Mouse (Mus musculus) small intestine, adult 2 months (tissue): ENCODE data around the gene Gabbr1. TPM values are rescaled to one million over a fixed set of nuclear protein-coding genes. Genes with fewer than 3 reads are reported as not detected.

ENCODE experiments used
- H3K27ac ChIP-seq: fragments of 200-500 bp; 2 replicates; pipeline ENCODE4 v1.5.1; 2012; ENCODE audit warnings: low read depth, low read length, control low read depth, inconsistent platforms; ENCODE audit not compliant: insufficient read depth
- H3K27me3 ChIP-seq: fragments of 200-500 bp; 2 replicates; pipeline ENCODE4 v1.6.1; 2012; ENCODE audit warnings: mild to moderate bottlenecking, moderate library complexity, low read length, inconsistent platforms; ENCODE audit not compliant: control insufficient read depth, insufficient read depth
- H3K36me3 ChIP-seq: fragments of 200-500 bp; 2 replicates; pipeline ENCODE4 v1.6.1; 2012; ENCODE audit warnings: mild to moderate bottlenecking, low read length, control low read depth, inconsistent platforms; ENCODE audit not compliant: control insufficient read depth, insufficient read depth
- H3K4me1 ChIP-seq: fragments of 200-500 bp; 2 replicates; pipeline ENCODE4 v1.6.1; 2012; ENCODE audit warnings: low read length, inconsistent platforms, mixed read lengths; ENCODE audit not compliant: control insufficient read depth, insufficient read depth, insufficient read length
- H3K4me3 ChIP-seq: fragments of 200-500 bp; 2 replicates; pipeline ENCODE4 v1.5.1; 2012; ENCODE audit warnings: low read depth, mild to moderate bottlenecking, control low read depth, inconsistent platforms, low read length, moderate library complexity
- CTCF ChIP-seq: fragments of 200-500 bp; IDR thresholded peaks from 2 replicates; pipeline ENCODE4 v1.5.1; 2012; ENCODE audit warnings: low read depth, mild to moderate bottlenecking, control low read depth, inconsistent platforms, low read length, moderate library complexity, mixed read lengths; ENCODE audit not compliant: insufficient replicate concordance, insufficient read length; ENCODE audit errors: extremely low read depth
- POLR2A ChIP-seq: fragments of 200-500 bp; IDR thresholded peaks from 2 replicates; pipeline ENCODE4 v1.6.1; 2012; ENCODE audit warnings: low read depth, mild to moderate bottlenecking, control low read depth, inconsistent platforms, low read length, moderate library complexity
- WGBS: fragments of 180-500 bp; shearing (Covaris S2); methylation state at CpG from one replicate; pipeline ENCODE4 v1.1.7; 2018; 5-methylcytosine and 5-hydroxymethylcytosine counted together
- polyA plus RNA-seq: library from polyadenylated mRNA; depleted of rRNA; stranded (reverse); fragments of >200 nt; gene quantifications from 2 replicates; pipeline ENCODE4 v1.2.3, GENCODE M21; 2012

Gene Gabbr1
- polyA plus RNA-seq, 1 experiment = 14.5 TPM

DNA sequence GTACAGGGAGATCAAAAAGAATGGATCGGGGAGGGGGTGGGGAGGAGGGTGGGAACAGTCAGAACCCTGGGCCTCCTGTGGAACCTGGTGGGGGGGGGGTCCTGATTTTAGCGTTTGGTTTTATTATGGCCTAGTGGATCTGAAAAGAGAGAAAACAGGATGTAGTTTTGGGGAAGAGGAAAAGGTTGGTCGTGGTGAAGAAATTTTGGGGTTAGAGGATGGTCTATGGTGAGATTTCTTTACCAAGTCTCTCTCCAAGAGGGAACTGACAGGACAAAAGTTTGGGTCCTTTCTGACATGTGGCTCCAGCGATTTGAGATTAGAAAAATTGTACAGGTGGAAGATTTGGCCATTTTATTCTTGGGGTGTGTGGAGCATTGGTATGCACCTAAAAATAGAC, 6.0 kb downstream of the Gabbr1 start:
- H3K36me3 ChIP-seq = no peaks in the 10 kb centered on the region
- 68% methylated on average over 4 of the region's 4 CpGs for WGBS
- H3K27ac ChIP-seq = no peak overlapping the region
- TF ChIP-seq POLR2A (no peak), CTCF (no peak)
- H3K27me3 ChIP-seq = peaks cover 5% of the 10 kb centered on the region
- H3K4me1 ChIP-seq = peaks cover 13% of the 10 kb centered on the region
- H3K4me3 ChIP-seq = no peak overlapping the region

DNA sequence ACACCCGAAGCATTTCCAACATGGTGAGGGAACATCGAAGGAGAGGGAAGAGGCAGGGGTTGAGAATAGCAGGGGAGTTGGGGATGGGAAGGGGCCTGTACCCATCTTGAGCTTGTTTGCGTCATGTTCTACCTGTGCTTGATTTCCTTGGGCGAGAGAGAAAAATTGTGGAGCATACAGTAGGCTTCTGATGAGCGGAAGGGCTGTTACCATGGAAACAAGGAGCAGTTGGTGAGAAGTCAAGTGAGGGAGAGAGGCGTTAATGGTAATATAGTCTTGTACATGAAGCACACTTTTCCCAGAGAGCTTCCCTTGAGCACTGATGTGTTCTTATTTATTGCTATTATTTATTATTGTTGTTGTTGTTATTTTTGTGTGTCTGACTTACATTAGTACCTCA, 11.2 kb downstream of the Gabbr1 start:
- Histone ChIP-seq H3K27ac (no peak overlapping the region), H3K4me1 (no peaks in the 10 kb centered on the region), H3K36me3 (no peaks in the 10 kb centered on the region), H3K27me3 (no peaks in the 10 kb centered on the region), H3K4me3 (no peak overlapping the region)
- WGBS = 92% methylated on average over 6 of the region's 6 CpGs
- TF ChIP-seq CTCF = no peak
- no peak for TF ChIP-seq POLR2A

DNA sequence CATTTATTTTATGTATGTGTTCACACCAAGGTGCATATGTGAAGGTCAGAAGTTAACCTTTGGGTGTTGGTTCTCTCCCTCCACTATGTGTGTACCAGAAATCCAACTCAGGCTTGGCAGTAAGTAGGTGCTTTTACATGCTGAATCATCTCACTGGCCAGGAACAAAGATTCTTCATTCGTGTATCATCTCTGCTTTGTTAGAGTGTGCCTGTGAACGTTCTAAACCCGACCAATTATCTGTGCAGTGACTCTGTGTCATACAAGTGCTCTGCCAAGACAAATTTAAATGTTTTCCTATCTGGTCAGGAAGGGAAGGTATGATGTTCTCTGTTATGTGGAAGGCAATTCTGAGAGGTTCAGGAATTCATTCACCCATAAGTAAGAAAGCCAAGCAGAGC, 15.7 kb downstream of the Gabbr1 start:
- Histone ChIP-seq H3K4me1 (no peaks in the 10 kb centered on the region; the same call in 1 of the 2 replicates), H3K36me3 (peaks cover 1% of the 10 kb centered on the region; the same call in 1 of the 2 replicates), H3K27ac (no peak overlapping the region), H3K4me3 (no peak overlapping the region), H3K27me3 (no peaks in the 10 kb centered on the region)
- WGBS = 82% methylated on average over 3 of the region's 3 CpGs
- no peak for TF ChIP-seq CTCF
- no peak for TF ChIP-seq POLR2A

DNA sequence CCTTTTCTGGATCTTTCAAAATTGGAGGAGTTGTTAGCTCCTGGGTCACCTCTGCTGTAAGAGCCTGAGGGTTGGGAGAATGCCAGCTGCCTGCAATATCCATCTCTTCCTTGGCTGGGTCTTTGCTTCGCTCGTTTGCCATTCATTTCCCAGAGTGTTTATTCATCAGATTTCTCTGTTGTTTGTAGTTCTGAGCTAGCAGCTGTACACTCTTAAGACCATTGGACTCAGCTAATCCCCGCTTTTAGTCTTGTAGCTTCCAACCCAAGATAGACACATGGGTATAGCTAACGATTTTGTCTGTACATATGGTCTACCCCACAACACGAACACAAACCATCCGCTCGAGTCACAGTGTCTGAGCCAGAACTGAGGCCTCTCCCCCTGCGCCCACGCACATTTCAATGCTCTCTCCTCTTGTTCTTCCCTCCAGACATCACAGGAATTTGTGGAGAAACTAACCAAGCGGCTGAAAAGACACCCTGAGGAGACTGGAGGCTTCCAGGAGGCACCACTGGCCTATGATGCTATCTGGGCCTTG, 16.4 kb downstream of the Gabbr1 start:
- no peaks in the 10 kb centered on the region for H3K27me3 ChIP-seq
- 0 out of 2 replicates have a peak overlapping the region, but pooled peaks have one; percentile 18 for H3K27ac ChIP-seq
- H3K36me3 ChIP-seq = peaks cover 1% of the 10 kb centered on the region; the same call in 1 of the 2 replicates
- no peak overlapping the region for H3K4me3 ChIP-seq
- 77% methylated on average over 10 of the region's 10 CpGs for WGBS
- no peaks in the 10 kb centered on the region; the same call in 1 of the 2 replicates for H3K4me1 ChIP-seq
- TF ChIP-seq CTCF (no peak), POLR2A (no peak)

DNA sequence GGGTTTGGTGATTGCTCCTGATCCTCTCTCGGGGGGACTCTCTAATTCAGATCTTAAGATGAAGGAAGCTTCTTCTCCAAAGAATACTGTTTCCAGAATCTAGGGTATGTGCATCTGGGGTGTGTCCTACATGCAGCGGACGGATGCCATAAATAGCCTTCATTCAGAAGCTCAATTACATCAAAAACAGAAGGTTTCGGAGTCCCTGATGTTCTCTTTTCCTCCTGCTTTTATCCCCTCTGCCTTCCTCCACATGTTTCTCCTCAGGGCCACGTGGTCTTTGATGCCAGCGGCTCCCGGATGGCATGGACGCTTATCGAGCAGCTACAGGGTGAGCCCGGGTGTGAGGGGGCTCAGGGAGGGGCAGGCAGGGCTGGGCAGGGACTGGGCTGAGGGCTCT, 17.3 kb downstream of the Gabbr1 start:
- no peak overlapping the region for H3K4me3 ChIP-seq
- no peak for TF ChIP-seq CTCF
- TF ChIP-seq POLR2A = no peak
- H3K27me3 ChIP-seq = no peaks in the 10 kb centered on the region
- 85% methylated on average over 10 of the region's 10 CpGs for WGBS
- H3K36me3 ChIP-seq = peaks cover 1% of the 10 kb centered on the region; the same call in 1 of the 2 replicates
- no peaks in the 10 kb centered on the region; the same call in 1 of the 2 replicates for H3K4me1 ChIP-seq
- no peak overlapping the region for H3K27ac ChIP-seq

DNA sequence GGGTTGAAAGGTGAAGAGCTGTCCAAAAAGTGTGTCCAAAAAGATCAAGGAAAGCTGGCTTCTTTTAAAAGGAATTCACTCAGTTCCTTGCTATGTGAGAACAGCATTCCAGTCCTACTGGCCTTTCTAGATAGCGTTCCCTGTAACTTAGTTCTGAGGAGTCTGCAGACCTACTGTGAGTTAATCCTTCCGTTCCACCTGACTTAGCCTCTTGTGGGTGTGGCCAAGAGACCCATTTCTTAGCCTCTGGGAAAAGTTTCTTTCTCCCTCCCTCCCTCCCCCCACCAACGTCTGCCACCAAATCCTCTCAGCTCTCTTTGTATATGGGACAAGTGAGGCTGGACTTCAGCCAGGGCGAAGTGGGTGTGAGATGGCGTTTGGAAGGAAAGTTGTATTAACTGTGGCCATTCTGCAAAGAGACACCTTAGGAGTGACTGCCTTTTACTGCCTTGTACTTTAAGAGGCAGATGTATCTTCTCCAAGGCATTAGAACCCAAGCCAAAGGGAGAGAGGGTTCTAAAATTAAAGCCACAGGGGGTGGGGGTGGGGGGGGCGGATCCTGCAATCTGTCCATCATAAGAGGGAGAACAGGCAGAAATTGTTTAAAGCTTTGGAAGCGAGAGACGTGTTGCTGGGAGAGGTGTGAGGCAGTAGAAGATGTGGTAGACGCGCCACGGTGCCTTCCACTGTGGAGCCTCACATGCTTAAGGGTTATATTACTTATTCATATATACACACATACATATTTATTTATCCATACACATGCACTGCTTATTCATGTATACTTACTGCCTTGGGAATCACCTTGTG, 18.1 kb downstream of the Gabbr1 start:
- TF ChIP-seq POLR2A = no peak
- peaks cover 1% of the 10 kb centered on the region; the same call in 1 of the 2 replicates for H3K36me3 ChIP-seq
- H3K27ac ChIP-seq = no peak overlapping the region
- no peaks in the 10 kb centered on the region; the same call in 1 of the 2 replicates for H3K4me1 ChIP-seq
- no peaks in the 10 kb centered on the region for H3K27me3 ChIP-seq
- 83% methylated on average over 11 of the region's 11 CpGs for WGBS
- no peak overlapping the region for H3K4me3 ChIP-seq

DNA sequence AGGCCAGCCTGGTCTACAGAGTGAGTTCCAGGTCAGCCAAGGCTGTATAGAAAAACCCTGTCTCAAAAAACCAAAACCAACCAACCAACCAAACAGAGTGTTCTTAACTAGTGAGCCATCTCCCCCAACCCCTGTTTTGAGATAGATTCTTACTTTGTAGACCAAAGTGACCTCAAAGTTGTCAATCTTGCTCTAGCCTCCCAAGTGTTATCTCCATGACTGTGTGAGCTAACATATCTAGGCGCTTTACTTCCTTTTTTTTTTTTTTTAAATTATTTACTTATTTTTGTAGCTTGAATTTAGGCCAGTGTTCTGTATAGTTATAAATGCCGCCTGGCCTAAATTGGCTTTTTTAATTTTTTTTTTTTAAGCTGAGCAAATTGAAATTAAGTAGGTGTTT, 20.2 kb downstream of the Gabbr1 start:
- Histone ChIP-seq H3K4me3 (no peak overlapping the region), H3K4me1 (no peaks in the 10 kb centered on the region; the same call in 1 of the 2 replicates), H3K27me3 (no peaks in the 10 kb centered on the region), H3K27ac (no peak overlapping the region), H3K36me3 (peaks cover 1% of the 10 kb centered on the region; the same call in 1 of the 2 replicates)
- TF ChIP-seq POLR2A (no peak), CTCF (no peak)
- WGBS = 92% methylated on average over 2 of the region's 2 CpGs
